Mouse (Mus musculus): Measurements from ENCODE around the gene Rara.
"Not testable (repeated sequence)": the region's sequence is repeated elsewhere in the genome, so short reads cannot be mapped to it uniquely, and the experiment has no call there.

- peak; percentile 56 for TF ChIP-seq CTCF (conservative IDR thresholded peaks at IDR 0.05; ENCODE audit: insufficient read depth, insufficient read length, low read depth, low read length)
- not testable (repeated sequence) for TF ChIP-seq POLR2A (IDR thresholded peaks at IDR 0.05; ENCODE audit: low read depth, low read length)
Measured at GRCm38 (mm10) chr11:98921813-98922212, 5.8 kb upstream of the Rara start.

Data from kidney, adult 2 months (tissue).